Comparison of ENCODE assay signal across 19 mouse cellular contexts in the genomic region with DNA sequence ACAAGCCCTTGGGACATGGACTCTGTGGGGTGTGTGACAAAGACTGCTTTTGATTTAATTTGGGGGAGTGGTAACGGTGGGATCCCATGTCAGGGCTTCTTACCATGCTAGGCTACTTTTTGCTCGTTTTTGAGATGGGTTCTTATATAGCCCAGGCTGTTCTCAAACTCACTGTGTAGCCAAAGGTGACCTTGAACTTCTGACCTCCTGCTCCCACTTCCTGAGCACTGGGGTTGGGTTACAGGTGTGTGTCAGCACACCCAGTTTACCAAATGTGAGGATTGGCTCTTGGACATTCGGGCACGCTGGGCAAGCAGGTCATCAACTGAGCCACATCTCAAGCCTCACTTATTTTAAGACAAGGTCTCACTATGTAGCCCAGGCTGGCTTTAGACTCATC.
"Had no signal": no experiment of that assay in that cellular context is flagged by ENCODE, and none has a peak within 500 bp of the region (broad histone marks: within the 10 kb centered on the region; RNA-seq: fewer than 3 reads in every experiment).

No protein-coding gene starts in this region.

- H3K9me3 ChIP-seq: midbrain, embryonic 10.5 days; midbrain, embryonic 12.5 days; neural tube, embryonic 13.5 days; neural tube, embryonic 15.5 days had no signal

- H3K9ac ChIP-seq: lung, embryonic 14.5 days; midbrain, embryonic 12.5 days; neural tube, embryonic 13.5 days; neural tube, embryonic 15.5 days had no signal

- H3K36me3 ChIP-seq: midbrain, embryonic 10.5 days; midbrain, embryonic 12.5 days; neural tube, embryonic 13.5 days; neural tube, embryonic 15.5 days had no signal

- H3K4me2 ChIP-seq: lung, embryonic 14.5 days; midbrain, embryonic 12.5 days; neural tube, embryonic 13.5 days; neural tube, embryonic 15.5 days had no signal

- ATAC-seq: midbrain, embryonic 16.5 days had no signal

- DNase-seq: lung, adult 18-20 months; lung, embryonic 14.5 days; lung, postnatal 10 days; lung, postnatal 4 days; midbrain, embryonic 14.5 days; retina, postnatal 1 day; right cerebral cortex, adult 18-20 months; right cerebral cortex, postnatal 25 days; right cerebral cortex, postnatal 4 days; spleen, adult 18-20 months; thymus, adult 18-20 months; thymus, postnatal 14 days; thymus, postnatal 36 days had no signal

- H3K4me3 ChIP-seq: midbrain, embryonic 10.5 days; midbrain, embryonic 12.5 days; myocyte; neural tube, embryonic 13.5 days; neural tube, embryonic 15.5 days had no signal

- H3K27me3 ChIP-seq: midbrain, embryonic 12.5 days; neural tube, embryonic 13.5 days; neural tube, embryonic 15.5 days had no signal

- H3K27ac ChIP-seq: midbrain, embryonic 10.5 days; midbrain, embryonic 12.5 days had no signal
